Mouse (Mus musculus) liver, embryonic 15.5 days (tissue): ENCODE data around the gene Tbxas1. TPM values are rescaled to one million over a fixed set of nuclear protein-coding genes. Genes with fewer than 3 reads are reported as not detected.

Experiments
- ATAC-seq: fragments of 200-750 bp; cut with Nextera tagmentation; 2 replicates; pipeline ENCODE4 v1.8.0; 2017; ENCODE audit warnings: moderate number of reproducible peaks, mild to moderate bottlenecking, moderate library complexity; ENCODE audit not compliant: insufficient read depth
- H3K27ac ChIP-seq: fragments of 300-500 bp; sonication (generic); replicated peaks from 2 replicates; pipeline ENCODE4 v1.5.1; 2015; ENCODE audit warnings: mild to moderate bottlenecking, inconsistent platforms
- H3K27me3 ChIP-seq: fragments of 300-500 bp; sonication (generic); 2 replicates; pipeline ENCODE4 v1.6.1; 2015; ENCODE audit warnings: mild to moderate bottlenecking, inconsistent platforms
- H3K36me3 ChIP-seq: fragments of 300-500 bp; sonication (generic); replicated peaks from 2 replicates; pipeline ENCODE4 v1.6.1; 2015; ENCODE audit warnings: moderate library complexity, mild to moderate bottlenecking, inconsistent platforms
- H3K4me1 ChIP-seq: fragments of 300-500 bp; sonication (generic); replicated peaks from 2 replicates; pipeline ENCODE4 v1.6.1; 2015; ENCODE audit warnings: inconsistent platforms
- H3K4me2 ChIP-seq: fragments of 300-500 bp; sonication (generic); 2 replicates; pipeline ENCODE4 v1.6.1; 2015; ENCODE audit warnings: moderate library complexity, mild to moderate bottlenecking, inconsistent platforms
- H3K4me3 ChIP-seq: fragments of 300-500 bp; sonication (generic); replicated peaks from 2 replicates; pipeline ENCODE4 v1.5.1; 2015; ENCODE audit warnings: mild to moderate bottlenecking, inconsistent platforms
- H3K9ac ChIP-seq: fragments of 300-500 bp; sonication (generic); 2 replicates; pipeline ENCODE4 v1.6.1; 2015; ENCODE audit warnings: moderate library complexity, mild to moderate bottlenecking, inconsistent platforms
- H3K9me3 ChIP-seq: fragments of 300-500 bp; sonication (generic); replicated peaks from 2 replicates; pipeline ENCODE4 v1.6.1; 2016; ENCODE audit warnings: inconsistent platforms
- WGBS: fragments of 180-500 bp; shearing (Covaris S2); methylation state at CpG from one replicate; pipeline ENCODE4 v1.1.7; 2015; ENCODE audit warnings: mixed read lengths; ENCODE audit not compliant: insufficient replicate concordance; 5-methylcytosine and 5-hydroxymethylcytosine counted together
- polyA plus RNA-seq: library from polyadenylated mRNA; unstranded; fragments of >200 nt; fragmentation: Nextera tagmentation; extraction: Ambion mirVana; gene quantifications from 2 replicates; pipeline ENCODE4 v1.2.1, GENCODE M21; 2015

Tbxas1 gene
- polyA plus RNA-seq, 1 experiment from 2014 or later: 9.0 TPM

DNA sequence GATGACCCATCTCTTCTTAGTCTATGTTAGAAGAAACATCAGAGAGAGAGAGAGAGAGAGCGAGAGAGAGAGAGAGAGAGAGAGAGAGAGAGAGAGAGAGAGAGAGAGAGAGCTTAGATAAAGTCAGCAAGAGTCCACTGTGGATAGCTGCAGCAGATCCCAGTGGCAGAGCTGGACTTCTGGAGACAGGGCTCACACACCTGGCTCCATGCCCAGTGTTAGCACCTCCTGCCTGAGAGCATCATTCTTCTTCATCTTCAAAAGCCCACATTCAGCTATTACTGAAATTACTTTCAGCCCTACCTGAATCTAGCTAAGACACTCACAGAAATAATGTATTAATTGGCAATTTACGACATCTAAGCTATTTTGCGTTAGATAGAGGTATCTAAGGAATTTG is 85.2 kb downstream of the Tbxas1 start:
- Histone ChIP-seq H3K4me3 (no peak overlapping the region), H3K9me3 (no peaks in the 10 kb centered on the region), H3K4me2 (no peak overlapping the region), H3K27me3 (peaks cover 13% of the 10 kb centered on the region), H3K9ac (no peak overlapping the region), H3K4me1 (peaks cover 34% of the 10 kb centered on the region), H3K36me3 (no peaks in the 10 kb centered on the region), H3K27ac (peak overlapping the region; percentile 53; the same call in 1 of the 2 replicates)
- no peak for ATAC-seq
- 67% methylated on average over 3 of the region's 3 CpGs for WGBS

GRCm38 (mm10) chr6:38960791-38961426 is 85.7 kb downstream of the Tbxas1 start:
- peaks cover 38% of the 10 kb centered on the region for H3K4me1 ChIP-seq
- no peak overlapping the region for H3K27ac ChIP-seq
- H3K36me3 ChIP-seq: no peaks in the 10 kb centered on the region
- H3K4me2 ChIP-seq: no peak overlapping the region
- no peaks in the 10 kb centered on the region for H3K9me3 ChIP-seq
- WGBS: 62% methylated on average over 12 of the region's 12 CpGs
- ATAC-seq: no peak
- no peak overlapping the region for H3K4me3 ChIP-seq
- H3K9ac ChIP-seq: no peak overlapping the region
- H3K27me3 ChIP-seq: peaks cover 13% of the 10 kb centered on the region

- no peak overlapping the region for H3K4me3 ChIP-seq
- H3K9ac ChIP-seq: no peak overlapping the region
- no peak overlapping the region for H3K27ac ChIP-seq
- H3K4me2 ChIP-seq: no peak overlapping the region
- H3K36me3 ChIP-seq: no peaks in the 10 kb centered on the region
- H3K9me3 ChIP-seq: no peaks in the 10 kb centered on the region
- ATAC-seq: no peak
- peaks cover 13% of the 10 kb centered on the region for H3K27me3 ChIP-seq
- WGBS: 54% methylated on average over 8 of the region's 8 CpGs
- H3K4me1 ChIP-seq: peaks cover 41% of the 10 kb centered on the region
Measured at GRCm38 (mm10) chr6:38961427-38962033, 86.3 kb downstream of the Tbxas1 start.

GRCm38 (mm10) chr6:38966839-38967238 is 91.6 kb downstream of the Tbxas1 start:
- Histone ChIP-seq H3K4me3 (no peak overlapping the region), H3K9me3 (no peaks in the 10 kb centered on the region), H3K9ac (no peak overlapping the region), H3K4me2 (peak overlapping the region; percentile 29), H3K27ac (peak overlapping the region; percentile 64), H3K4me1 (peaks cover 39% of the 10 kb centered on the region), H3K27me3 (no peaks in the 10 kb centered on the region), H3K36me3 (no peaks in the 10 kb centered on the region)
- peak; percentile 85 for ATAC-seq
- WGBS: 42% methylated on average over 5 of the region's 5 CpGs

DNA sequence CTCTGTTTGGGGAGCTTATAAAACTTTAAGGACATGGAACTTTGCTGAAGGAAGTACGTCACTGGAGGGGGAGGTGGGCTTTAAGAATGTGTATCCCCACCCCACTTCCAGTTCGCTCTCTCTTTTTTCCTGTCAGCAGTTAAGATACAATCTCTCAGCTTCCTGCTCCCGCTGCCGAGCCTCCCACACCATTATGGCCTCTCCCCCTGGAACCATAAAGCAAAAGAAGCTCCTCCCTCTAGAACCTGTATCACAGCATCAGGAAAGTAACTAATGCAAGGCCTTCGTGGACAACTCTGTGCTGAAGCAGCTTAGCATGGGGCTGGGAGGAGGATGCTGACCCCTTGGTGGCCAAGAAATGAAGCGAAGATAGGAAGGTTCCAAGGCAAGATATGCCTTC is 92.1 kb downstream of the Tbxas1 start:
- Histone ChIP-seq H3K4me2 (peak overlapping the region; percentile 29), H3K27ac (peak overlapping the region; percentile 64)
- 54% methylated on average over 6 of the region's 6 CpGs for WGBS

DNA sequence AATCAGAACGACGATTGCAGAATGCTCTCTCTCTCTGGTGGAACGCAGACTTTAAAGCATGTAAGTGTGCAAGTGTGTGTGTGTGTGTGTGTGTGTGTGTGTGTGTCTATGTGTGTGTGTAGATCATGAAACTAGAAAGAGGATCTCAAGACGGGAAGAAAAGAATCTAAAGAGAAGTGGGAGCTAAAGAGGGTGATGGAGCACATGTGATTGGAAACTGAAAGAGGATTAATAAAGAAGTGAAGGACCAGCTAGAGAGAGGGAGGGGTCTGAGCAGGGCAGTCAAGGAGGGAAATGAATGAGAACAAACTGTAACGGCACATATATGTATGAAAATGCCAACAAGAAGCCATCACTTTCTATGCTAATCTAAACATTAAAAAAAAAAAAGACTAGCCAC is 92.8 kb downstream of the Tbxas1 start:
- H3K4me1 ChIP-seq: peaks cover 39% of the 10 kb centered on the region
- no peak overlapping the region for H3K27ac ChIP-seq
- no peaks in the 10 kb centered on the region for H3K9me3 ChIP-seq
- no peaks in the 10 kb centered on the region for H3K36me3 ChIP-seq
- H3K4me2 ChIP-seq: no peak overlapping the region
- H3K4me3 ChIP-seq: no peak overlapping the region
- ATAC-seq: no peak
- no peaks in the 10 kb centered on the region for H3K27me3 ChIP-seq
- no peak overlapping the region for H3K9ac ChIP-seq
- 75% methylated on average over 5 of the region's 5 CpGs for WGBS

More for the DNA sequence above, 92.1 kb downstream of the Tbxas1 start:
- Histone ChIP-seq H3K9me3 (no peaks in the 10 kb centered on the region), H3K4me1 (peaks cover 39% of the 10 kb centered on the region), H3K9ac (no peak overlapping the region), H3K36me3 (no peaks in the 10 kb centered on the region), H3K4me3 (no peak overlapping the region), H3K27me3 (no peaks in the 10 kb centered on the region)
- ATAC-seq: no peak

DNA sequence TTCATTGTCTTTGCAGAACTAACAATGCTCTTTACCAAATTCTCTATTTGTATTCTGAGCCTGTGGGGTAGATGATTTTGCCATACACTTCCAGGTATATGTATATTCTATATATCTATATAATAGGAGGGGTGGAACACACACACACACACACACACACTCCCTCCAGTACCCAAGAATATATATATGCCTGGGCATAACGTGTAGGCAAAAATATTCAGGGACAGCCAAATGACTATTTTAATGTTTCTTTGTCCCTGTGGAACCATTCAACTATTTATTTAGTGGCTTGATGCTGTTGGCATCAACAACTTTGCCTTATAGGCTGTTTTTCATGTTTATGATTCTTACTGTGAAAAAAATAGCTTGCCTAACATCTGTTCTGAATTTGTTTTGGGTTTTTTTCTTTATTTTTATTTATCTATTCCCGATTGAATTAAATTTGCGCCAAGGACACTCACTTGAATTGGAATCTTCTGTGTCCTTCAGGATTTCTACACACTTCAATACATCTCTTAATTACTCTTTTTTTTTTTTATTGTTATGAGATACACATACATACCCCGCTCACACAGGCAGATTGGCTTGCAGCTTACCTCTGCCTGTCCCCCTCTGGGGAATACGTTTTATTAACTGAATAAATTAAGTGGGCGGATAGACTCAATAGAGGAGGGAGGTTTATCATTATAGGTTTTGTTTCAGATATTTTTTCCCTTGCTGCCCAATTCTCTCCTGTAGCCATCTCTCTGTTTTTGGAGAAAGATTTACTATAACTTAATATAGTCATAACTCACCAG is 94.9 kb downstream of the Tbxas1 start:
- Histone ChIP-seq H3K9ac (no peak overlapping the region), H3K27ac (no peak overlapping the region), H3K4me2 (no peak overlapping the region), H3K4me1 (peaks cover 51% of the 10 kb centered on the region), H3K36me3 (no peaks in the 10 kb centered on the region), H3K9me3 (no peaks in the 10 kb centered on the region), H3K4me3 (no peak overlapping the region), H3K27me3 (no peaks in the 10 kb centered on the region)
- ATAC-seq: no peak
- WGBS: 64% methylated on average over 6 of the region's 6 CpGs

DNA sequence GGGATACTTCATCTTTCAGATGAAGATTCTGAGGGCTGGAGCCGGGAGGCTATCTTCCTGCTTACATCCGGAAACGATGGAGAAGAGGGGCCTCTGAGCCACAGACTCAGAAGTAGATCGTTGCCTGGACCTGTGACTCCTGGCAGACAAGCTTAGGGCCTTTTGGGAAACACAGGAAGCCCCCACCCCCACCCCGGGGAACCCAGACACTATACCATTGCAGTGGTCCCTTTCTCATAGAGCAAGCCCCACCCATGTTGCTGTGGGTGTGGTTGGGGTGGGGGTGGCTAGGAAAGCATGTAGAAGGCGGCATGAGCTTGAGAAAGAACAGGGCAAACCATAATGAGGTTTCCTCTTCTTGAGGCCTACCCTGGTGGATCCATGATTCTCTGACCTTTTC is 95.6 kb downstream of the Tbxas1 start:
- Histone ChIP-seq H3K9ac (no peak overlapping the region), H3K4me3 (no peak overlapping the region), H3K27ac (no peak overlapping the region), H3K4me2 (no peak overlapping the region), H3K27me3 (no peaks in the 10 kb centered on the region), H3K4me1 (peaks cover 46% of the 10 kb centered on the region), H3K9me3 (no peaks in the 10 kb centered on the region), H3K36me3 (no peaks in the 10 kb centered on the region)
- WGBS: 37% methylated on average over 6 of the region's 6 CpGs
- no peak for ATAC-seq

- Histone ChIP-seq H3K27me3 (no peaks in the 10 kb centered on the region), H3K27ac (0 out of 2 replicates have a peak overlapping the region, but pooled peaks have one; percentile 45), H3K9me3 (no peaks in the 10 kb centered on the region), H3K36me3 (no peaks in the 10 kb centered on the region), H3K4me1 (peaks cover 32% of the 10 kb centered on the region), H3K9ac (no peak overlapping the region), H3K4me3 (no peak overlapping the region), H3K4me2 (no peak overlapping the region)
- ATAC-seq: no peak
- 35% methylated on average over 1 of the region's 1 CpGs for WGBS
Measured at GRCm38 (mm10) chr6:38972826-38973225, 97.6 kb downstream of the Tbxas1 start.

DNA sequence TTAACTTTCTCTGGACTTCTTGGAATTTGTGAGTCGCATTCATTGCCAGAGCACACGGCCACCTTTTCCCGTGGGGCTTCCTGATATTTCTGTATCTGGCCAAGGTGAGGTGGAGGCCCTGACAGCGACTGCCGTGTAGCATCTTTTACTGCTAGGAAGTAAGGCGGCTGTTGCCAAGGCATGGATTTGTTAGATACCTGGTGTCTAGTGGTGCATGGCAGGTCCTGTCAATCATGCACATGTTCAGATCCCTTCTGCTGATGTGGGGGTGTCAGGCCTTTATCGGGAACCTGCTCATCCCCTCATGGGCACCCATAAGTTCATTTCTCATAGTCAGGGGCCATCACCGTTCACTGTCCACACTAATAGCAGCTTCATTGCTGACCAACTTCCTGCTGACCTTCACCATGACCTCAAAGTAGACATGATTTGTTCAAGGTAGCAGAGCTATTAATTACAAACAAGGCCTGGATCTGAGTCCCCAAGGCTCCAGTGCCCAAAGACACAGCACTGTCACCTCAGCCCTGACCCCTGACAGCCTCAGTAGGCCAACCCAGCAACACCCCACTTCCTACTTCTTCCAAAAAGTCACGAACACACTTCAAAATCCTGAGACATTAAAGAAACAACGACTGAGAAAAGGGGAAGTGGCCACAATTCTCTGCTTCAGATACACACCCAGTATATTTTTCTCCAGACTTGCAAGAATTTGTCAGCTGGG is 98.4 kb downstream of the Tbxas1 start:
- H3K36me3 ChIP-seq: no peaks in the 10 kb centered on the region
- no peaks in the 10 kb centered on the region for H3K27me3 ChIP-seq
- H3K27ac ChIP-seq: peak overlapping the region; percentile 45
- WGBS: 64% methylated on average over 10 of the region's 10 CpGs
- H3K4me3 ChIP-seq: no peak overlapping the region
- no peak overlapping the region for H3K9ac ChIP-seq
- no peaks in the 10 kb centered on the region for H3K9me3 ChIP-seq
- no peak overlapping the region for H3K4me2 ChIP-seq
- ATAC-seq: no peak
- peaks cover 29% of the 10 kb centered on the region for H3K4me1 ChIP-seq

- H3K4me2 ChIP-seq: no peak overlapping the region
- WGBS: 37% methylated on average over 1 of the region's 1 CpGs
- H3K36me3 ChIP-seq: no peaks in the 10 kb centered on the region
- H3K9me3 ChIP-seq: no peaks in the 10 kb centered on the region
- ATAC-seq: no peak
- H3K4me3 ChIP-seq: no peak overlapping the region
- H3K27ac ChIP-seq: peak overlapping the region; percentile 45; the same call in 1 of the 2 replicates
- H3K9ac ChIP-seq: no peak overlapping the region
- H3K4me1 ChIP-seq: peaks cover 29% of the 10 kb centered on the region
- H3K27me3 ChIP-seq: no peaks in the 10 kb centered on the region
Measured at GRCm38 (mm10) chr6:38974162-38974525, 98.9 kb downstream of the Tbxas1 start.
